Mouse (Mus musculus): ENCODE data around the gene Vamp8.

Vamp8 gene

GRCm38 (mm10) chr6:72354025-72354424 lies 36.5 kb downstream of the Vamp8 start:
- DNase-seq (ENCODE audit: low read depth, low spot score) = no peak

GRCm38 (mm10) chr6:72352636-72353405 lies 37.7 kb downstream of the Vamp8 start:
- DNase-seq (ENCODE audit: low read depth, low spot score) = no peak

- no peak for DNase-seq (ENCODE audit: low read depth, low spot score)
Measured at GRCm38 (mm10) chr6:72350214-72350613, 40.3 kb downstream of the Vamp8 start.

- no peak for DNase-seq (ENCODE audit: low read depth, low spot score)
Measured at GRCm38 (mm10) chr6:72348411-72348810, 42.1 kb downstream of the Vamp8 start.

- peak; percentile 85 for DNase-seq (ENCODE audit: low read depth, low spot score)
Measured at GRCm38 (mm10) chr6:72347166-72347941, 43.1 kb downstream of the Vamp8 start, which contains the start of gene 0610030E20Rik. TSS of gene 0610030E20Rik (plus strand) at chr6:72347317.

GRCm38 (mm10) chr6:72346261-72346660 lies 44.2 kb downstream of the Vamp8 start:
- DNase-seq (ENCODE audit: low read depth, low spot score) = peak; percentile 27

- DNase-seq (ENCODE audit: low read depth, low spot score) = no peak
Measured at GRCm38 (mm10) chr6:72345633-72346032, 44.9 kb downstream of the Vamp8 start.

- DNase-seq (ENCODE audit: low read depth, low spot score) = peak; percentile 95
Measured at GRCm38 (mm10) chr6:72345074-72345567, 45.4 kb downstream of the Vamp8 start, which contains the start of gene Usp39. TSS of gene Usp39 (minus strand) at chr6:72345184.

- no peak for DNase-seq (ENCODE audit: low read depth, low spot score)
Measured at GRCm38 (mm10) chr6:72344396-72345073, 46.0 kb downstream of the Vamp8 start.

GRCm38 (mm10) chr6:72340481-72340880 lies 50.0 kb downstream of the Vamp8 start:
- DNase-seq (ENCODE audit: low read depth, low spot score) = no peak

All from CD4-positive, CD25-positive, alpha-beta regulatory T cell, adult 2 months (primary cell).